Mouse (Mus musculus): ENCODE measurements around the gene Rhox4a.
"Not testable (repeated sequence)": the region's sequence is repeated elsewhere in the genome, so short reads cannot be mapped to it uniquely, and the experiment has no call there.

Rhox4a gene

DNA sequence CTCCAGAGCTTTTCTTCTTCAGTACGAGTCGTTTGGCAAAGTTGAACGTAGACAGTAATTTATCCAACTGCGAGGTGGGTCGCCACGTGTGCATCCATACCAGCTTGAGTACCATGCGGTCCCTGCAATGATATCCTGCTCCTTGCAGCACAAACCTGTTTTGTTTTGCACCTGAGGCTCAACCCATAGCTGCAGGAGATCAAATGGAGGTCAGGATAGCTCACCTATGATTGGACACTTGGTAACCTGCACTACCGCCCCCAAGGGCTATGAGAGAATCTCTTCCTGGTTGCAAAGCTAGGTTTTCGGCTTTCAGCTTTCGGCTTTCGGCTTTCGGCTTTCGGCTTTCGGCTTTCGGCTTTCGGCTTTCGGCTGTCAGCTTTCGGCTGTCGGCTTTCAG is at the start of gene Rhox4a:
Rhox4a (plus strand) TSS at position 301 of the 400 bp plus-strand sequence.
- not testable (repeated sequence) for DNase-seq (ENCODE audit: low spot score in 2 of 2)

DNA sequence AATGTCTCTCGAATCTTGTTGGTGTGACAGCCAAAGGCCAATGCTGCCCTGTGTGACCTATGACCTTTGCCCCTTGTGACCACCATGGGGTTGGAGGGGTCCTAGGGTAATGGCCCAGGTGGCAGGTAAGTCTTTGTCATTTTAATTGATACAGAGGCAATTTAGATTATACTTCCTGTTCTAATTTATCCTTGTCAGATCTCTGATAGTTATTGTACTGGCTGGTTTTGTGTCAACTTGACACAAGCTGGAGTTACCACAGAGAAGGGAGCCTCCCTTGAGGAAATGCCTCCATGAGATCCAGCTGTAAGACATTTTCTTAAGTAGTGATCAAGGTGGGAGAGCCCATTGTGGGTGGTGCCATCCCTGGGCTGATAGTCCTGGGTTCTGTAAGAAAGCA is 43.0 kb upstream of the Rhox4a start, which contains the start of gene Rhox1:
Rhox1 (minus strand) TSS at position 101 of the 400 bp plus-strand sequence.
- not testable (repeated sequence) for DNase-seq (ENCODE audit: low spot score in 2 of 2)

DNA sequence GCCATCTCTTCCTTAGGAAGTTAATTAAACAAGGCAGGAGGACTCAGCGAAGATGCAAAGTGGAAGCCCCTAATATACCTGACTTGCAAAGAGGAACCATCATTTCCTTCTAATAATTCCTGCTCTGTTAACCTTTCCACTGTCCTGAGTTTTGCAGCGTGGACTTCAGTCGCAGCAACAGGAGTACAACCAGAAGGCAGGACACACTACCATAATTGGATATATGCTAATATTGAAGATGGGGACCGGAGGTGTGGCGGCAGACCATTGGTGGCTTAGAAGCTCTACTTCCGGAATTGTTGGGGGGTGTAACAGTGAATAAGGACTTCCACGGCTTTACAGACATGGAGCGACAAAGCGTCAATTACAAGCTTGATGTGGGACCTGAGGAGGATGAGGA is 20.5 kb upstream of the Rhox4a start, which contains the start of gene Rhox2a:
Rhox2a (plus strand) TSS at position 301 of the 400 bp plus-strand sequence.
- not testable (repeated sequence) for DNase-seq (ENCODE audit: low spot score in 2 of 2)

DNA sequence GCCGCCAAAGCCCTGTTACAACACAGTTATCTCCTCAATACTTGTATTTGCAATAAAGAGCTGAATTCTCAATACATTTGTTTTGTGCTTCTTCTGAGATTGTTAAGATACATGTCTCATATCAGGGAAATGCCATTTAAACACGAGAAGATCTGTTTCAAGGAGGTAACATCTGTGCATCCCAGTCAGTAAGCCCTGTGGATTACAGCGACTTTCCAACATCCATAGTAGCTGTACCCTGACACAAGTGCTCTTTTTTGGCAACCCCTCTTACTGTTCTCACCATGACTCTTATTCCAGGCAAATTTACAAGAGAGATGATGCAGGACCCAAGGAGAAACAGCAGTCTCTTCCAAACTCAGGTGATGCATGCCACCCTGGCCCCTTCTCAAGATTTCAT is 15.5 kb upstream of the Rhox4a start, which contains the start of gene Rhox3a:
Rhox3a (plus strand) TSS at position 301 of the 400 bp plus-strand sequence.
- not testable (repeated sequence) for DNase-seq (ENCODE audit: low spot score in 2 of 2)
